Mouse (Mus musculus) C2C12 (cell line): ENCODE measurements around the gene 1110065P20Rik.

Experiments
- CEBPB ChIP-seq: IDR thresholded peaks from one replicate; pipeline ENCODE4 v1.6.1; 2011; ENCODE audit warnings: low read depth, mild to moderate bottlenecking, control low read depth, moderate library complexity
- CTCF ChIP-seq: IDR thresholded peaks from one replicate; pipeline ENCODE4 v1.5.1; 2011; ENCODE audit not compliant: control insufficient read depth, insufficient read depth, insufficient read length
- MAX ChIP-seq: IDR thresholded peaks from one replicate; pipeline ENCODE4 v1.6.1; 2011; ENCODE audit warnings: mild to moderate bottlenecking, control low read depth

DNA sequence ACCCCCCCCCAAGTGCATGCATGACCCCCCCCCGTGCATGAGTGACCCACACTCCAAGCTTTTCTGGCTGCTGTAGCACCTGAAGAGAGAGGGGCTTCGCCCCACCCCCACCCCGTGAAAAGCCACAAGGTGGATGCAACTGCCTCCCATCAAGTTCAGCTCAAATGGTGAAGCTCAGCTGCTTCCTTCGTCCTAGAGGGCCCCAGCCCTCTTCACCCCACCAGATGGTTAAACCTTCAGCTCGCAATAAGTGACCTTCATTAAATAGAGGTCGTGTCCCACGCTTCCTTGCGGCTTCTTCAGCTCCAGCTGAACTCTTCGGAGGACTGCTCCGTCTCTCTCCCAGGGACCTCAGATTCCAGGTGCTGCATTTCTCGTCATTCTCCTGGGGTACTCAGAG is 29.6 kb upstream of the 1110065P20Rik start, which contains the start of gene Epha10:
- TF ChIP-seq CTCF (no peak), CEBPB (no peak), MAX (no peak)
